Mouse (Mus musculus) limb, embryonic 10.5 days (tissue): Measurements from ENCODE around the gene Map3k3. TPM values are rescaled to one million over a fixed set of nuclear protein-coding genes. Genes with fewer than 3 reads are reported as not detected.

Experiments used
- DNase-seq: peaks from one replicate; pipeline ENCODE4 v3.0.0-alpha.2; 2017; ENCODE audit warnings: low spot score
- H3K27ac ChIP-seq: fragments of 300-500 bp; sonication (generic); 2 replicates; pipeline ENCODE4 v1.5.1; 2016; ENCODE audit warnings: mild to moderate bottlenecking
- H3K27me3 ChIP-seq: fragments of 300-500 bp; sonication (generic); 2 replicates; pipeline ENCODE4 v1.6.1; 2016; ENCODE audit warnings: low read depth, mild to moderate bottlenecking; ENCODE audit not compliant: poor library complexity, severe bottlenecking
- H3K36me3 ChIP-seq: fragments of 300-500 bp; sonication (generic); 2 replicates; pipeline ENCODE4 v1.6.1; 2016; ENCODE audit warnings: mild to moderate bottlenecking, moderate library complexity
- H3K4me1 ChIP-seq: fragments of 300-500 bp; sonication (generic); 2 replicates; pipeline ENCODE4 v1.6.1; 2016
- H3K4me3 ChIP-seq: fragments of 300-500 bp; sonication (generic); 2 replicates; pipeline ENCODE4 v1.5.1; 2016; ENCODE audit warnings: mild to moderate bottlenecking, moderate library complexity
- H3K9me3 ChIP-seq: fragments of 300-500 bp; sonication (generic); replicated peaks from 2 replicates; pipeline ENCODE4 v1.6.1; 2016; ENCODE audit warnings: mild to moderate bottlenecking
- WGBS: fragments of 180-500 bp; shearing (Covaris S2); methylation state at CpG from one replicate; pipeline ENCODE4 v1.1.7; 2016; 5-methylcytosine and 5-hydroxymethylcytosine counted together
- polyA plus RNA-seq: library from polyadenylated mRNA; unstranded; fragments of >200 nt; fragmentation: Nextera tagmentation; extraction: Ambion mirVana; gene quantifications from 2 replicates; pipeline ENCODE4 v1.2.1, GENCODE M21; 2016

Gene Map3k3
- polyA plus RNA-seq = 21.6 and 23.3 TPM in 2 replicates

DNA sequence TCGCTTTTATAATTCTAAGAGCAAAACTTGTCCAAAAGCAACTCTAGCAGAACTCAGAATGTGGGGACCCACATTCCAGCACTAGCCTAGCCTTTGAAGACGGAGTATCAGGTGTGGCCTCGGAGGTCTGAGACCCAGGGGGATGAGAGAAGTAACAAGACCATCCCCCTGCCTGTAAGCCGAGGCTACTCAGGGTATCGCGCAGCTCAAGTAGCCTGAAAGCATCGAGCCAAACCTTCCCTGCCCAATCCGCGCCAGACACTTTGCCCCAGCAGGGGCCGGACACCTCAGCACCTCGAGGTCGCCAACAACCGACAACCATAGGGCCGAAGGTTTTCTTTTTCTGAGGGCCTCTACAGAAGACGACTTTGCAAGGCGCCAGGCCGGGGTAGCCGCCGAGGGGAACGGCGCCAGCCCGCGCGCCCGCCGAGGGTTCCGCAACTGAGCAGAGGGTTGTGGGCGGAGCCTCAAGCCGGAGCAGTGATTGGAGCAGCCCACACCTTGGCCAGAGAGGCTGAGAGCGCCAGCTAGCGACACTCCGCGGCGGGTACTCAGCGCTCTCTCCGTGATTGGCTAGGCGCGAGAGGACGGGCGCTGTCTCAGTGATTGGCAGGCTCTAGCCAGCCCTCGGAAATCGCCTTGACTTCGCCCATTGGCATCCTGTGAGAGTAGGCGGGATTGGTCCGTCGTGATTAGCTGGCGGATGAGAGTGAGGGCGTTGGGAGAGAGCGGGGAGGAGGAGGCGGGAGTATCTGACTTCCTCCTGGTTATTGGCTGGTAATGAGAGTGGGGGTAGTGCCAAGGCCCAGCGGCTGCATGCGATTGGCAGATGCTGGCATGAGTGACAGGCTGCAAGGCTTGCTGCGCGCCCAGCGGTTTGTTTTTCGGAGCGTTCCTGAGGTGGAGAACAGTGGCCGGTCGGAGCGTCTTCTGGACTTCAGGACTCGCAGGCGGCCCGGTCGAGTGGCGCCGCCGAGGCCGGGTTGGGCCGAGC, at the start of gene Map3k3:
Gene Map3k3 (plus strand): TSS at position 906 of the 994 bp plus-strand sequence.
- H3K4me3 ChIP-seq = peak within 1 kb of the TSS; percentile 98
- H3K27me3 ChIP-seq = no peaks in the 10 kb centered on the region
- no peaks in the 10 kb centered on the region for H3K9me3 ChIP-seq
- peak; percentile 93 for DNase-seq
- no peaks in the 10 kb centered on the region for H3K36me3 ChIP-seq
- WGBS = under 1% methylated on average over 69 of the region's 69 CpGs
- H3K27ac ChIP-seq = peak within 1 kb of the TSS; percentile 96
- peaks cover 19% of the 10 kb centered on the region for H3K4me1 ChIP-seq

DNA sequence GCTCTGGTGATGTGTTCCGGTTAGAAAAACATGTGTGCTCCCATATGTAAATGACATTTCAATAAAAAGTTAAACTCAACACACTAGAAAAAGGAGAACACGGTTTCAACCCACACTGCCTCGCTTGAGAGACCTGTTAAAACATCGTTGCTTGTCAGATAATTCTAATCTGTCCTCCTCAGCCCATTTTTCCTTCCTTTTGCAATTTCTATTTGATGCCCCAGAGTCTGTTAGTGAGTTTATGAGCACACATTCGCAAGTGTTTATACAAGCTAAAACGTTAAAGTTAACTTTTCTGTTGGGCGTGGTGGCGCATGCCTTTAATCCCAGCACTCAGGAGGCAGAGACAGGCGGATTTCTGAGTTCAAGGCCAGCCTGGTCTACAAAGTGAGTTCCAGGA, 49.4 kb upstream of the Map3k3 start:
- 92% methylated on average over 9 of the region's 9 CpGs for WGBS

DNA sequence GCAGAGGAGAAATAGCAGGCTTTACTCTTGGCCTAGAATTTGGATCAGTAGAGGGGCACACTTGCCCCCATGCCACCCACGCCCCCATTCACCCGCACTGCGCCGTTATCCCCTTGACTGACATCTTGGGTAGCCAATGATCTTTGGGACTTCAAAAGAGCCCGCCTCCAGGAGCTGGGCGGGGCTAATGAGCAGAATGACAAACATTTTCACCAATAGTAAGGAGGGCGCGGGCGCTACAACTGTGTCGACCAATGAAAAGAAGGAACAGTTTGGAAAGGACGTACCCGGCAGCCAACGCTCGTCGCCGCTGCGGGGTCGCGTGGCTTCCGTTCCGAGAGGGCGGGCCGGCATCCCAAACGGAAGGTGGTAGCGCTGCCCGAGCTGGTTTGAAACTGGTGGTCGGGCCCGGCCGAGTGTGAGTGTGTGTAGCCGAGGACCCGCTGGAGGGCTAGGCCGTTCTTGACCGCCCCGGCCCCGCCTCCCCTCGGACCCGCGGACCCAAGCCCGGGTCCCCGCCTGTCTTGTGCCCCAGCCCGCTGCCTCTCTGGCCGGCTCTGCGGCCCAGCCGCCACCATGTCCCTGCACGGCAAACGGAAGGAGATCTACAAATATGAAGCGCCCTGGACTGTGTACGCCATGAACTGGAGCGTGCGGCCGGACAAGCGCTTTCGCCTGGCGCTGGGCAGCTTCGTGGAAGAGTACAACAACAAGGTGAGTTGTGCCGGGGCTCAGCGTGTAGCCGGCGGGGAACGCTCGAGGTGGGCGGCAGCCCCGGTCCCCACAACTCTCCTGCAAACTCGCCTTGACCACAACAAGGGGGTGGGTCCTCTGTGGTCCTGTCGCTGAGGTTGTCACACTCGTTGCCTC, 47.6 kb upstream of the Map3k3 start, which contains the start of gene Dcaf7:
Gene Dcaf7 (plus strand): TSS at position 325 of the 870 bp plus-strand sequence.
- Histone ChIP-seq H3K27me3 (no peaks in the 10 kb centered on the region), H3K4me1 (peaks cover 28% of the 10 kb centered on the region), H3K27ac (peak within 1 kb of the TSS; percentile 90), H3K9me3 (no peaks in the 10 kb centered on the region), H3K36me3 (peaks cover 9% of the 10 kb centered on the region), H3K4me3 (peak within 1 kb of the TSS; percentile 91)
- peak; percentile 94 for DNase-seq
- WGBS = under 1% methylated on average over 66 of the region's 66 CpGs

More for the DNA sequence above, 49.4 kb upstream of the Map3k3 start:
- Histone ChIP-seq H3K36me3 (peaks cover 7% of the 10 kb centered on the region; the same call in 1 of the 2 replicates), H3K9me3 (no peaks in the 10 kb centered on the region), H3K27me3 (no peaks in the 10 kb centered on the region), H3K4me3 (no peak overlapping the region), H3K27ac (no peak overlapping the region), H3K4me1 (peaks cover 28% of the 10 kb centered on the region)
- no peak for DNase-seq

DNA sequence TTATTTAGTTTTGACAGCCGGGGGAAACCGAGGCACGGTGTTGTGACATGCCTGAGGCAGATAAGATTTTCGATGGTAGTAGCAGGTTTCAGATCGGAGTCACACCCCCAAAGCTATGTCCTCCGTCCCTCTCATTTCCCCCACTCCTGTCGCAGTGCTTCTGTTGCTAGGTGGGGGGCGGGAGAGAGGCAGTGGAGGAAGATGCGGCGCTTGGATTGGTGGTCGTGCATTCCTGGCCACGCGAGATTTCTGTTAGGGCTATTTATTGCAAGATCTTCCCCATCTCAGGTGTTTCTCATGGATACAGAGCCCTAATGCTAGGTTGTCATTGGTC, 47.0 kb upstream of the Map3k3 start:
- Histone ChIP-seq H3K27ac (peak overlapping the region; percentile 90), H3K36me3 (peaks cover 11% of the 10 kb centered on the region)

DNA sequence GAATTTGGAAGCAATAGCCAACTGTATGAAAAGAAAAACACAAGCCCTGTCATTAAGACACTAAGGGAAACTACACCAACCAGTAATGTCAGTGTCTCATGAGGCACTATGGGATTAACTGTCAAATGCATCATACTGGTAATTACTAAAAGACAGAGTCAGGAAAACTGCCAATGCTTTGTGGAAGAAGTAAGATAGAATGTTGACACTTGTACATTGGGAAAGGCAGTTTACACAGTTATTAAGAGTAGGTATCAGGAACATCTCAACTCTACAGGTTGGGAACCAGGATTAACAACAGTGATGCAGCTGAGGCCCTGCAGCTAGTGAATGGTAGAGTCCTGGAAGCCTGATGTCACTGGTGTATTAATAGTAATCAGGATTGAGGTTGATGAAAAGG, 40.1 kb upstream of the Map3k3 start:
- no peaks in the 10 kb centered on the region for H3K4me1 ChIP-seq
- H3K27me3 ChIP-seq = no peaks in the 10 kb centered on the region
- H3K4me3 ChIP-seq = no peak overlapping the region
- no peak for DNase-seq
- H3K9me3 ChIP-seq = no peaks in the 10 kb centered on the region
- no peak overlapping the region for H3K27ac ChIP-seq
- peaks cover 53% of the 10 kb centered on the region for H3K36me3 ChIP-seq

More for the DNA sequence above, 47.0 kb upstream of the Map3k3 start:
- H3K4me3 ChIP-seq = peak overlapping the region; percentile 91
- no peaks in the 10 kb centered on the region for H3K9me3 ChIP-seq
- 2% methylated on average over 13 of the region's 13 CpGs for WGBS
- H3K4me1 ChIP-seq = peaks cover 28% of the 10 kb centered on the region
- no peaks in the 10 kb centered on the region for H3K27me3 ChIP-seq
- peak; percentile 57 for DNase-seq

DNA sequence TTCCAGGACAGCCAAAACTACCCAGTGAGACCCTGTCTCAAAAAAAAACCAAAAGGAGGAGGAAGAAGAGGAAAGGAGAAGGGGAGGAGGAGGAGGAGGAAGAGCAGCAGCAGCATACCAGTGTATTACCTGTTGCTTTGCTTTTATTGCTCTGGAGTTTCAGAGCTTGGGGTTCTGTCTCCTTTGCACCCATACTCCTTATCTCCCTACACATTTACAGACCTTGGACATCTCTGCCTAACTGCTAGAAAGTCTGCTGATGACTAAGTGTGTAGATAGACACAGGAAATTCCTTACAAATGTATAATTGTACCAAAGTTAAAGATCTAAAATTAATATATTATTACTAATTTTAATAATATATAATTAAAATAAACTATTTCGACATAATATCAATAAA, 39.2 kb upstream of the Map3k3 start:
- Histone ChIP-seq H3K36me3 (peaks cover 58% of the 10 kb centered on the region), H3K4me3 (no peak overlapping the region), H3K4me1 (no peaks in the 10 kb centered on the region), H3K27ac (no peak overlapping the region), H3K9me3 (no peaks in the 10 kb centered on the region), H3K27me3 (no peaks in the 10 kb centered on the region)
- 87% methylated on average over 1 of the region's 1 CpGs for WGBS
- no peak for DNase-seq

DNA sequence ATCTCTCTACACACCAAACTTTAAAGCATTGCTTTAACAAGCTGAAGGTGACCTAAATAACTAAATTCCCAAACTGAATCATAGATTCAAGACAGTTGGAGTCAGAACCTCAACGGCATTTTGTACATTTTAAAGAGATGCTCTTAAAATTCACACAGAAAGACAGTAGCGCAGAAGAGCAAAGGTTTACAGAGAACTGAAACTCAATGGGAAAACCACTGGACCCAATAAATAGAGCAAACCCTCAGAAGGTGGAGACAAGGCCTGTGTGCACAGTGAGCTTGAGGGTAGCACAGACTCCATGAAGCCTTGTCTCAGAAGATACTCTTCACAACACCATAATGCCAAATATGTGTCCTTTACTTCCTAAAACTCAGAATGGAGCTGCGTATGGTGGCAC, 38.6 kb upstream of the Map3k3 start:
- H3K4me3 ChIP-seq = no peak overlapping the region
- WGBS = 96% methylated on average over 3 of the region's 3 CpGs
- H3K27ac ChIP-seq = no peak overlapping the region
- DNase-seq = no peak
- no peaks in the 10 kb centered on the region for H3K9me3 ChIP-seq
- no peaks in the 10 kb centered on the region for H3K4me1 ChIP-seq
- peaks cover 63% of the 10 kb centered on the region for H3K36me3 ChIP-seq
- no peaks in the 10 kb centered on the region for H3K27me3 ChIP-seq

DNA sequence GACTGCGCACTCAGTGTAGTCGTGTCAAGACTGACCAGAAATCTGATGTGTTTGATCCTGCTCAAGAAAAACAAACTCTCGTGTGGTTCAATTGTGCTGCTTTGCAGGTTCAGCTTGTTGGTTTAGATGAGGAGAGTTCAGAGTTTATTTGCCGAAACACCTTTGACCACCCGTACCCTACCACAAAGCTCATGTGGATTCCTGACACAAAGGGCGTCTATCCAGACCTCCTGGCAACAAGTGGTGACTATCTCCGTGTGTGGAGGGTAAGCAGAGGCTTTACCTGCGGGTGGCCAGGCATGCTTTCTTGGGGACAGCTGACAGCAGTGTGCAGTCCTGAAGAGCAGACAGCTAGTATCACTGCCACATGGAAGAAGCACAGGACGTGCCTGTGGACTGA, 37.8 kb upstream of the Map3k3 start:
- Histone ChIP-seq H3K36me3 (peaks cover 71% of the 10 kb centered on the region), H3K4me3 (no peak overlapping the region), H3K9me3 (no peaks in the 10 kb centered on the region), H3K27ac (no peak overlapping the region), H3K4me1 (no peaks in the 10 kb centered on the region), H3K27me3 (no peaks in the 10 kb centered on the region)
- WGBS = 87% methylated on average over 9 of the region's 9 CpGs
- DNase-seq = no peak

DNA sequence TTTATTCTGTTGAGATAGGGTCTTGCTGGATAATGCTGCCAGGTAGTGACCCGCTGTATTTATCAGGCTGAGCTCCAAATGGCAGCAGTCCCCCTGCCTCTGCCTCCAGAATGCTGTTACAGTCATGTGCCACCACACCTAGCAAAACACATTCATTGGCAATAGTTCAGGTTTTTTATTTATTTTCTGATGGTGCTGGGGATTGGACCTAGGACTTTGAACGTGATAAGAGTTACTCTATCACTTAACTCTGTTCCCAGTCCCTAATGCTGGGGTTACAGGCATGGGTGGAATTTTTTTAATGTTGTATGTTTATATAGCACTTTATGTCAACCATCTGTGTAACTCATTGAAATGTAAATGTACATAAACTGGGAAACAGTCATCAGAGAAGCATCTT, 30.5 kb upstream of the Map3k3 start:
- H3K4me1 ChIP-seq = no peaks in the 10 kb centered on the region
- WGBS = 93% methylated on average over 2 of the region's 2 CpGs
- no peak overlapping the region for H3K27ac ChIP-seq
- H3K4me3 ChIP-seq = no peak overlapping the region
- H3K36me3 ChIP-seq = peaks cover 100% of the 10 kb centered on the region
- no peaks in the 10 kb centered on the region for H3K27me3 ChIP-seq
- no peak for DNase-seq
- no peaks in the 10 kb centered on the region for H3K9me3 ChIP-seq

DNA sequence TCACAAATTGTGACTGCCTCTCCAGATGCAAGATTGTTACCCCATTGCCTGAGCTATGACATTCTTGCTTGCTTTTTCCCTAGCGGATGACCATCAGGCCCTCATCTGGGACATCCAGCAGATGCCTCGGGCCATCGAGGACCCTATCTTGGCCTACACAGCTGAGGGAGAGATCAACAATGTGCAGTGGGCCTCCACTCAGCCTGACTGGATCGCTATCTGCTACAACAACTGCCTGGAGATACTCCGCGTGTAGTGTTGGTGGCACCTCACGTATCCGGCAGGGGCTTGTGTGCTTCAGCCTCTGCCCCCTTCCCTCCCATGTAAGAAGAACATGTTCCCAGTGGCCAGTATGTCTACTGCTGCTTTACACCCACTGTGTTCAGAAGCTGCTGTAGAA, 29.8 kb upstream of the Map3k3 start:
- WGBS = 94% methylated on average over 8 of the region's 8 CpGs
- Histone ChIP-seq H3K36me3 (peaks cover 100% of the 10 kb centered on the region), H3K27ac (no peak overlapping the region), H3K4me1 (no peaks in the 10 kb centered on the region), H3K27me3 (no peaks in the 10 kb centered on the region), H3K4me3 (no peak overlapping the region), H3K9me3 (no peaks in the 10 kb centered on the region)
- DNase-seq = no peak

DNA sequence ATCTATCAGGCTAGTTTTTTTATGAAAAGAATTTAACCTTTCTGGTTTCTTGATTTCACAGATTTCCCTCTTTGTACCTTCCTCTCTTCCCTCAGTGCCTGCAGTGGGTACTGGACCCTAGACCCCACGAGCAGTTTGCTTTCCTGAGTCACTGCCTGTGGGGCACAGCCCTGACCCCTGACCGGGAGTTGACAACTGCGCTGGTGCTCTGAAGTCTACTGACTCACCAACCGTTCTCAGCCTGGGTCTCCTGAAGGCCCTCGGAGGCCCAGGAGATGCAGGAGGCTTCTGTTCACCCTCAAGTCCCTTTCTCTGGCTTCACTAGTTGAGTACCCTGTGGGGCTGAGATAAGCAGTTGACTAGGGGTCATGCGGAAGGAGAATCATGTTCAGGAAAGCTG, 29.1 kb upstream of the Map3k3 start:
- Histone ChIP-seq H3K27me3 (no peaks in the 10 kb centered on the region), H3K36me3 (peaks cover 100% of the 10 kb centered on the region), H3K4me1 (no peaks in the 10 kb centered on the region), H3K27ac (no peak overlapping the region), H3K4me3 (no peak overlapping the region), H3K9me3 (no peaks in the 10 kb centered on the region)
- DNase-seq = no peak
- 95% methylated on average over 6 of the region's 6 CpGs for WGBS

DNA sequence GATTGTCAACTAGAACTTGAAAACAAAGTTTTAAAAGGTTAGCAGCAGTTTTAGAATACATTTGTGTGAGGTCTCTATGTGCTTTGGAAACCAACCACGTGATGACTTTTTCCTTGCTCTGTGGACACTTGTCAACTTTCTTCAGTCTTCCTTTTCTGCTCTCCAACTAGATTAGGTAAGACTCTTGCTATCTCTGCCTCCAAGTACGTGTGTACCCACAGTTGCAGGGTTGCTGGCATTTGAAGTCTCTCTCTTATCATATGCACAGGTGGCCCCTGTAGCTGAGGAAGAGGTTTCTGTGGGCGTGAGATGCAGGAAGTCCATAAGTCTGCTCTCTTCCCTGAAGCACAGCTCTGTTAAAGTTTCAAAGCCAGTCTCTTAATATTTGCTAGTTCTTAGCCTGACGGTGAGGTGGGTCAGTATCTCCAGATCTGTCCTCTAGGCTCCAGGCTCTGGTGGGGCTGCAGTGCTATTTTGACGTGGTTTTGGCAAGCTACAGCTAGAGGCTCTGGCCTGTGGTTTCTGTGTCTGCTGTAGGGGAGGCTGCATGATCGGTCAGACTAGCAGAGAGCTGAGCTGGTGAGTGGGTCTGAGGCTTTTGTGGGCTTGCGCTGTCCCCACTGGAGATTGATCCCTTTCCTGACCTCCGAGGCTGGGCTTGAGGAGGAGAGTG, 27.5 kb upstream of the Map3k3 start:
- Histone ChIP-seq H3K36me3 (peaks cover 84% of the 10 kb centered on the region), H3K27ac (no peak overlapping the region), H3K4me1 (no peaks in the 10 kb centered on the region), H3K9me3 (no peaks in the 10 kb centered on the region), H3K4me3 (no peak overlapping the region), H3K27me3 (no peaks in the 10 kb centered on the region)
- WGBS = 89% methylated on average over 8 of the region's 8 CpGs
- DNase-seq = no peak
